Mouse (Mus musculus): ENCODE measurements around the gene Smdt1. TPM values are rescaled to one million over a fixed set of nuclear protein-coding genes. Genes with fewer than 3 reads are reported as not detected.
"Not testable (repeated sequence)": the region's sequence is repeated elsewhere in the genome, so short reads cannot be mapped to it uniquely, and the experiment has no call there.

Gene Smdt1
- total RNA-seq, 2 experiments from 2014 or later = 127 to 144 TPM

DNA sequence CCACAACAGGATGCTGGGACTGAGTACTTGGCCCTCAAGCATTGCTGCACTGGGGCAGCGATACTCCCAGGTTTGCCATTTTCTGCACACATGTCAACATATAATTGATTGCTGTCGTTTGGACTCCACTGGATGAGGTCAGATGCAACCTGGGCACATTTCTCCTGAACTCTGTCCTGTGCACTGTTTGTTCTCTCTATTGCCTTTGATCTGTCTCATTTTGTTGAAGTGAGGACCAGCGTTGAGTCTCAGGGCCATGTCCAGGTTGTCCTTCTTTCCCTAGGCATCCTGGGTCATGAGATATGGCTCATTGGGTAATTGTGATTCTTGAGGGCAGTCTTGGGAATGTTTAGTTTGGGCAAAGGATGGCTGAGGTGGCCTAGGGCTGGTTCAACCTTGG, 57.2 kb downstream of the Smdt1 start:
- intact Hi-C loops (cut with DNase I); DNase-seq (ENCODE audit: low spot score in 2 of 2): not testable (repeated sequence)

Small RNA genes within 50 kb of the gene (microRNA-seq; reads per million reads assigned to microRNA genes)
- gene Mir7684 = not detected

Other genes with a start within 250 kb of the Smdt1 start
- 10 to 100 TPM in 1 of 2 experiments, 1 to 10 TPM in 1; 9.5 to 14.2 TPM for gene Ccdc134, start 211.0 kb upstream of the Smdt1 start, total RNA-seq (2021)
- 100 to 1,000 TPM; 183 to 198 TPM for gene Srebf2, start 191.8 kb upstream of the Smdt1 start, total RNA-seq (2021)
- gene Shisa8, start 126.1 kb upstream of the Smdt1 start, total RNA-seq (2021) = 1 to 10 TPM; 3.6 to 4.7 TPM
- gene Tnfrsf13c, start 114.6 kb upstream of the Smdt1 start, total RNA-seq (2021) = 1 to 10 TPM in 1 of 2 experiments, under 1 TPM in 1; 0.22 to 1.1 TPM
- 1 to 10 TPM; 3.1 to 4.1 TPM for gene Cenpm, start 94.2 kb upstream of the Smdt1 start, total RNA-seq (2021)
- 100 to 1,000 TPM in 1 of 2 experiments, 10 to 100 TPM in 1; 97.8 to 105 TPM for gene 1500009C09Rik, start 86.6 kb upstream of the Smdt1 start, total RNA-seq (2021)
- gene Sept3, start 64.1 kb upstream of the Smdt1 start, total RNA-seq (2021) = 100 to 1,000 TPM; 503 to 533 TPM
- not detected for gene Wbp2nl, start 40.0 kb upstream of the Smdt1 start, total RNA-seq (2021)
- 10 to 100 TPM; 35.9 to 39.3 TPM for gene Naga, start within 50 bp of the Smdt1 start, total RNA-seq (2021)
- gene Pheta2, start within 50 bp of the Smdt1 start, total RNA-seq (2021) = 1 to 10 TPM in 1 of 2 experiments, under 1 TPM in 1; 0.57 to 1.4 TPM
- gene Ndufa6, start 15.4 kb downstream of the Smdt1 start, total RNA-seq (2021) = 100 to 1,000 TPM; 198 to 199 TPM
- 10 to 100 TPM; 27.6 to 32.4 TPM for gene Cyp2d22, start 41.3 kb downstream of the Smdt1 start, total RNA-seq (2021)
- gene Cyp2d11, start 55.1 kb downstream of the Smdt1 start, total RNA-seq (2021) = under 1 TPM in 1 of 2 experiments, not detected in 1; 0.27 TPM
- not detected for gene Cyp2d10, start 68.2 kb downstream of the Smdt1 start, total RNA-seq (2021)
- not detected for gene Cyp2d9, start 94.5 kb downstream of the Smdt1 start, total RNA-seq (2021)
- not detected for gene Cyp2d12, start 216.1 kb downstream of the Smdt1 start, total RNA-seq (2021)

All from left cerebral cortex, postnatal 36 days (tissue).